23 mouse cellular contexts compared by ENCODE assay signal in genomic region chr10:119058493-119059020, GRCm38 (mm10).
DNase-seq lines count a peak whose midpoint lies in the region; ATAC-seq and TF ChIP-seq lines count a peak whose summit lies in the region.
"Had no signal": no experiment of that assay in that cellular context is flagged by ENCODE, and none has a peak within 500 bp of the region (broad histone marks: within the 10 kb centered on the region; RNA-seq: fewer than 3 reads in every experiment).

No protein-coding gene starts in this region.

- no peaks in the 10 kb centered on the region for H3K27me3 ChIP-seq in lung, embryonic 16.5 days (ENCODE audit: control insufficient read depth, insufficient read depth, low read depth, low read length)
- no peaks in the 10 kb centered on the region for H3K27me3 ChIP-seq in MEL (ENCODE audit: control insufficient read depth in 1 of 2, insufficient read depth in 2 of 2, low read length in 2 of 2)
- no peaks in the 10 kb centered on the region for H3K27me3 ChIP-seq in intestine, postnatal 0 days (replicated peaks; ENCODE audit: control insufficient read depth, insufficient read depth, low read length)
- H3K27me3 ChIP-seq in embryonic facial prominence, embryonic 10.5 days (replicated peaks; ENCODE audit: low read depth, poor library complexity, severe bottlenecking), result no peaks in the 10 kb centered on the region
- H3K27me3 ChIP-seq: embryonic facial prominence, embryonic 12.5 days; forebrain, embryonic 15.5 days; Patski had no signal

- DNase-seq in lung, adult 2 months, result no peak
- DNase-seq in MEL (ENCODE audit: low read depth, low spot score), result peak; percentile 39
- DNase-seq in brain, adult 2 months (ENCODE audit: low read depth, low spot score), result peak; percentile 13
- no peak for DNase-seq in heart, postnatal 10 days
- no peak for DNase-seq in embryonic facial prominence, embryonic 10.5 days (ENCODE audit: low spot score)
- DNase-seq in thymus, postnatal 25 days, result no peak
- DNase-seq: adrenal gland, postnatal 14 days; B cell, adult 2 months; cerebellum, adult 2 months; cerebellum, postnatal 14 days; embryo, embryonic 11 days; heart, adult 18-20 months had no signal

- H3K4me2 ChIP-seq in lung, embryonic 16.5 days (ENCODE audit: low read depth, low read length), result no peak overlapping the region
- H3K4me2 ChIP-seq in intestine, postnatal 0 days (replicated peaks; ENCODE audit: low read depth), result no peak overlapping the region
- H3K4me2 ChIP-seq: embryonic facial prominence, embryonic 12.5 days; forebrain, embryonic 15.5 days; hindbrain, embryonic 14.5 days had no signal

- H3K9ac ChIP-seq in lung, embryonic 16.5 days (ENCODE audit: low read length), result no peak overlapping the region
- H3K9ac ChIP-seq in MEL (ENCODE audit: control insufficient read depth, low read depth, low read length, poor library complexity, severe bottlenecking), result no peak overlapping the region
- no peak overlapping the region for H3K9ac ChIP-seq in intestine, postnatal 0 days (ENCODE audit: low read depth, low read length)
- H3K9ac ChIP-seq: embryonic facial prominence, embryonic 12.5 days; forebrain, embryonic 15.5 days; hindbrain, embryonic 14.5 days had no signal

- H3K4me3 ChIP-seq in lung, embryonic 16.5 days (ENCODE audit: low read length), result no peak overlapping the region
- H3K4me3 ChIP-seq in lung, adult 2 months (replicated peaks; ENCODE audit: extremely low read depth, low read depth, low read length), result no peak overlapping the region
- H3K4me3 ChIP-seq in MEL (ENCODE audit: control insufficient read depth in 1 of 2, insufficient read depth in 1 of 2, low read depth in 2 of 2, low read length in 2 of 2), result no peak overlapping the region
- H3K4me3 ChIP-seq in intestine, postnatal 0 days (ENCODE audit: low read depth, low read length), result no peak overlapping the region
- H3K4me3 ChIP-seq in embryonic facial prominence, embryonic 10.5 days, result no peak overlapping the region
- H3K4me3 ChIP-seq: embryonic facial prominence, embryonic 12.5 days; forebrain, embryonic 15.5 days; heart, embryonic 10.5 days; hindbrain, embryonic 10.5 days had no signal

- intact Hi-C loops in heart, postnatal 10 days (cut with DNase I), result no loop called here

- ATAC-seq in lung, embryonic 16.5 days (ENCODE audit: low read depth), result peak; percentile 29; the same call in 1 of the 2 replicates
- peak; percentile 85 for ATAC-seq in intestine, postnatal 0 days
- ATAC-seq: activated CD4-positive, CD25-positive, alpha-beta regulatory T cell, adult 4 months; CD4-positive, CD25-positive, alpha-beta regulatory T cell, adult 4 months; forebrain, embryonic 15.5 days; Patski had no signal

- H3K4me1 ChIP-seq in lung, embryonic 16.5 days (replicated peaks; ENCODE audit: control insufficient read depth, insufficient read depth, low read length), result peaks cover 14% of the 10 kb centered on the region
- H3K4me1 ChIP-seq in lung, adult 2 months (ENCODE audit: control insufficient read depth, insufficient read depth, low read length), result peaks cover 6% of the 10 kb centered on the region; the same call in 1 of the 2 replicates
- peaks cover 0 to 33% of the 10 kb centered on the region in 2 experiments for H3K4me1 ChIP-seq in MEL (ENCODE audit: control insufficient read depth in 1 of 2, insufficient read depth in 2 of 2, low read length in 2 of 2)
- H3K4me1 ChIP-seq in intestine, postnatal 0 days (replicated peaks; ENCODE audit: control insufficient read depth, insufficient read depth, low read length), result no peaks in the 10 kb centered on the region
- no peaks in the 10 kb centered on the region for H3K4me1 ChIP-seq in embryonic facial prominence, embryonic 10.5 days
- H3K4me1 ChIP-seq: hindbrain, embryonic 10.5 days had no signal

- no peaks in the 10 kb centered on the region for H3K36me3 ChIP-seq in lung, embryonic 16.5 days (ENCODE audit: control insufficient read depth, insufficient read depth, low read length)
- peaks cover 0 to 20% of the 10 kb centered on the region in 2 experiments; a peak in 2 of 4 replicates for H3K36me3 ChIP-seq in MEL (ENCODE audit: control insufficient read depth in 1 of 2, insufficient read depth in 2 of 2, low read length in 2 of 2)
- H3K36me3 ChIP-seq in intestine, postnatal 0 days (ENCODE audit: control insufficient read depth, insufficient read depth), result no peaks in the 10 kb centered on the region
- H3K36me3 ChIP-seq in embryonic facial prominence, embryonic 10.5 days (replicated peaks), result no peaks in the 10 kb centered on the region
- H3K36me3 ChIP-seq: embryonic facial prominence, embryonic 12.5 days; forebrain, embryonic 15.5 days; G1E; heart, embryonic 10.5 days; hindbrain, embryonic 10.5 days had no signal

- TF ChIP-seq CTCF in lung, adult 2 months (IDR thresholded peaks at IDR 0.05; ENCODE audit: insufficient read depth, low read length), result no peak
- TF ChIP-seq CTCF in MEL (IDR thresholded peaks at IDR 0.05 in 2 of 3, conservative IDR thresholded peaks at IDR 0.05 in 1 of 3; ENCODE audit: control insufficient read depth in 1 of 3, insufficient read depth in 1 of 3, low read depth in 2 of 3, low read length in 3 of 3, poor library complexity in 1 of 3, severe bottlenecking in 1 of 3), result no peak
- TF ChIP-seq CTCF in intestine, postnatal 0 days (IDR thresholded peaks at IDR 0.05; ENCODE audit: low read depth), result no peak

- no peaks in the 10 kb centered on the region for H3K79me2 ChIP-seq in MEL (ENCODE audit: control insufficient read depth, insufficient read depth, low read length, poor library complexity)

- H3K9me3 ChIP-seq in lung, embryonic 16.5 days (ENCODE audit: control insufficient read depth, low read length), result no peaks in the 10 kb centered on the region
- no peaks in the 10 kb centered on the region for H3K9me3 ChIP-seq in MEL (replicated peaks; ENCODE audit: insufficient read depth, low read length)
- H3K9me3 ChIP-seq in intestine, postnatal 0 days (ENCODE audit: control insufficient read depth), result no peaks in the 10 kb centered on the region
- no peaks in the 10 kb centered on the region for H3K9me3 ChIP-seq in embryonic facial prominence, embryonic 10.5 days
- H3K9me3 ChIP-seq: embryonic facial prominence, embryonic 12.5 days; forebrain, embryonic 15.5 days; G1E; heart, embryonic 10.5 days; hindbrain, embryonic 10.5 days had no signal

- no peak for TF ChIP-seq POLR2A in lung, adult 2 months (IDR thresholded peaks at IDR 0.05; ENCODE audit: borderline replicate concordance, extremely low read depth, low read depth, low read length)
- TF ChIP-seq POLR2A in MEL (IDR thresholded peaks at IDR 0.05; ENCODE audit: control insufficient read depth in 1 of 2, insufficient read depth in 1 of 2, low read depth in 1 of 2, low read length in 2 of 2, poor library complexity in 1 of 2), result no peak

- no peak for TF ChIP-seq RAD21 in MEL (IDR thresholded peaks at IDR 0.05; ENCODE audit: low read depth, low read length)

- 65% methylated on average over 10 of the region's 10 CpGs for WGBS in lung, embryonic 16.5 days
- WGBS in lung, adult 2 months, result 57% methylated on average over 10 of the region's 10 CpGs
- 40% methylated on average over 10 of the region's 10 CpGs for WGBS in intestine, postnatal 0 days
- 87% methylated on average over 10 of the region's 10 CpGs for WGBS in embryonic facial prominence, embryonic 10.5 days

- TF ChIP-seq EP300 in MEL (IDR thresholded peaks at IDR 0.05; ENCODE audit: low read depth in 1 of 2, low read length in 2 of 2), result peak; percentile 21 to 25; a peak in 1 of 4 replicates

- H3K27ac ChIP-seq in lung, embryonic 16.5 days (ENCODE audit: low read length), result no peak overlapping the region
- no peak overlapping the region for H3K27ac ChIP-seq in MEL (ENCODE audit: control insufficient read depth, low read depth, low read length)
- H3K27ac ChIP-seq in intestine, postnatal 0 days (ENCODE audit: low read depth, low read length), result no peak overlapping the region
- no peak overlapping the region for H3K27ac ChIP-seq in embryonic facial prominence, embryonic 10.5 days (replicated peaks)
- H3K27ac ChIP-seq: embryonic facial prominence, embryonic 12.5 days; forebrain, embryonic 15.5 days; hindbrain, embryonic 10.5 days; hindbrain, embryonic 14.5 days had no signal

TF ChIP-seq in MEL, 35 proteins besides CTCF, POLR2A, EP300 and RAD21 (continues in another document):
- TF ChIP-seq ZNF384 (IDR thresholded peaks at IDR 0.05; ENCODE audit: low read depth, low read length) (no peak), HCFC1 (IDR thresholded peaks at IDR 0.05; ENCODE audit: low read depth, low read length) (no peak), NRF1 (IDR thresholded peaks at IDR 0.05; ENCODE audit: insufficient read depth, low read depth, low read length, poor library complexity, severe bottlenecking) (no peak), SMC3 (IDR thresholded peaks at IDR 0.05; ENCODE audit: low read depth, low read length) (no peak), TBP (IDR thresholded peaks at IDR 0.05; ENCODE audit: low read depth, low read length) (no peak), GABPA (IDR thresholded peaks at IDR 0.05; ENCODE audit: low read depth, low read length) (no peak), E2F4 (IDR thresholded peaks at IDR 0.05; ENCODE audit: borderline replicate concordance, low read depth, low read length) (no peak), MEF2A (IDR thresholded peaks at IDR 0.05; ENCODE audit: extremely low read depth, insufficient replicate concordance, low read depth, low read length, poor library complexity, severe bottlenecking) (no peak), USF2 (IDR thresholded peaks at IDR 0.05; ENCODE audit: borderline replicate concordance in 1 of 2, insufficient read depth in 1 of 2, low read depth in 1 of 2, low read length in 2 of 2) (no peak), SIN3A (IDR thresholded peaks at IDR 0.05; ENCODE audit: low read length) (no peak), POLR2AphosphoS2 (IDR thresholded peaks at IDR 0.05; ENCODE audit: low read length) (no peak), ETS1 (IDR thresholded peaks at IDR 0.05; ENCODE audit: low read depth, low read length) (0 out of 2 replicates have a peak, but pooled peaks have one; percentile 44), USF1 (IDR thresholded peaks at IDR 0.05; ENCODE audit: low read depth, low read length) (no peak), ZMIZ1 (IDR thresholded peaks at IDR 0.05; ENCODE audit: low read depth, low read length) (no peak), MAFK (IDR thresholded peaks at IDR 0.05; ENCODE audit: borderline replicate concordance, low read depth, low read length) (no peak), CHD1 (IDR thresholded peaks at IDR 0.05; ENCODE audit: low read depth, low read length) (no peak), BHLHE40 (IDR thresholded peaks at IDR 0.05; ENCODE audit: borderline replicate concordance, low read depth, low read length) (no peak), MYB (IDR thresholded peaks at IDR 0.05; ENCODE audit: low read depth, low read length) (no peak), MAZ (IDR thresholded peaks at IDR 0.05; ENCODE audit: low read depth, low read length) (no peak), RCOR1 (IDR thresholded peaks at IDR 0.05; ENCODE audit: low read depth, low read length) (no peak), MAX (IDR thresholded peaks at IDR 0.05; ENCODE audit: low read length) (peak; percentile 52; the same call in 1 of the 2 replicates), JUND (IDR thresholded peaks at IDR 0.05; ENCODE audit: low read depth, low read length) (no peak)

Comparison
In these comparisons a context has a peak if more than half of its experiments do, and no peak if none do; other contexts are left out.
1. DNase-seq: peak in MEL (single experiment) and brain, adult 2 months (single experiment); none in lung, adult 2 months (single experiment), heart, postnatal 10 days (0 of 2), embryonic facial prominence, embryonic 10.5 days (single experiment) and thymus, postnatal 25 days (single experiment).